Mouse (Mus musculus) myocyte (in vitro differentiated cells): ENCODE results near the gene Zpbp2.

Source experiments
- POLR2A ChIP-seq: IDR thresholded peaks from one replicate; pipeline ENCODE4 v1.6.1; 2011; ENCODE audit warnings: low read depth, mild to moderate bottlenecking, control low read depth, moderate library complexity; ENCODE audit not compliant: insufficient read length
- REST ChIP-seq: IDR thresholded peaks from one replicate; pipeline ENCODE4 v1.6.1; 2011; ENCODE audit warnings: mild to moderate bottlenecking, control low read depth, moderate library complexity; ENCODE audit not compliant: insufficient read depth, insufficient read length
- TCF12 ChIP-seq: IDR thresholded peaks from one replicate; pipeline ENCODE4 v1.6.1; 2011; ENCODE audit warnings: mild to moderate bottlenecking, control low read depth; ENCODE audit not compliant: poor library complexity, insufficient read depth, severe bottlenecking

DNA sequence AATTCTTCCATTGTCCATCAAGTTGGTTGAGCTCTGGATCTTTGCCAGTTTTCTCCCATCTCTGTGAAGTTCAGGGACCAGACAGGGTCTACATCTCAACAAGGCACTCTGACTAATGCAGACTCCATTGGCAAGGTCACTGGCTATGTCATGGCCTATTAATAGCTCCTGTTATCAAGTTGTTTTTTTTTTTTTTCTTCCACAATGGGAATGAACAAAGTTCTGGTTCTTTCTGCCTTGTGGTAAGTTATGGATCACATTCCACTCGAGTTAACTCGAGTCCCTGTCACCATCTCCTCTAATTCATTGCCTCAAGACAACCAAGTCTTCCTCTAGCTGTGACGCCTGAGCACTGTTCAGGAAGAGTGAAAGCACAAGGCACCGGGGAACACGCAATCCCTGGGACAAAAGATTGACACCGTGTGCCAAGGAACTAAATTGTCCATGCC lies 38.0 kb downstream of the Zpbp2 start:
- TF ChIP-seq POLR2A = no peak
- no peak for TF ChIP-seq TCF12
- TF ChIP-seq REST = no peak
